In the genomic region with DNA sequence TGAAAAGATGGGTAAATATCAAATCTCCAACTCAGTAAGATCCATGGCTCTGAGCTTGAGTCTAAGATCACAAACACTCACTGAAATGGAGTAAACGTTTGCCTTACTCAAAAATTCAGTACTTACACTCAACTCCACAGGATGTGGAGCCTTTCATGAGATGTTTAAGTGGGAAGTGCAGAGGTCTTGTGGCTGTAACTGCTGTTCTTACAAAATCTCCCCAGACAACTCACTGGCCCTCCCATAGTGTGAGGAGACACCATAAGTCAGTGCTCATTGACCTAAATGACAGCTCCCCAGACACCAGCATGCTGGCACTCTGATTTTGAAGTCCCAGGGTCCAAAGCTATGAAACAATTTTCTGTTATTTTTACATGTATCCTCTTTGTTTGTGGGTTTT, we compare ENCODE assay signal across 6 mouse cellular contexts. TPM values are rescaled to one million over a fixed set of nuclear protein-coding genes. Genes with fewer than 3 reads are reported as not detected.
"Had no signal": no experiment of that assay in that cellular context is flagged by ENCODE, and none has a peak within 500 bp of the region (broad histone marks: within the 10 kb centered on the region; RNA-seq: fewer than 3 reads in every experiment).

No protein-coding gene starts in this region.

RNA-seq across cellular contexts. Expression of a gene that starts 15.7 kb away (rescaled TPM):
- total RNA-seq: left cerebral cortex, adult 2 months; left cerebral cortex, adult 8-10 months; left cerebral cortex, postnatal 10 days; left cerebral cortex, postnatal 14 days; left cerebral cortex, postnatal 36 days; megakaryocyte-erythroid progenitor cell, adult 5-6 weeks had no signal
